Mouse (Mus musculus) c-Kit-positive CD71-positive TER-119-negative erythroid progenitor cells, embryonic 14.5 days (primary cell): Measurements from ENCODE around the gene Ifit1bl2.
"Not testable (repeated sequence)": the region's sequence is repeated elsewhere in the genome, so short reads cannot be mapped to it uniquely, and the experiment has no call there.

Experiments
- DNase-seq: peaks from one replicate; pipeline ENCODE4 v3.0.0-alpha.2; 2013; ENCODE audit warnings: low read depth

The Ifit1bl2 gene

GRCm38 (mm10) chr19:34640623-34641022 is at the start of gene Ifit1bl2, which contains the start of gene Ifit1:
Gene Ifit1bl2, minus strand, starts transcription at chr19:34640743.
Gene Ifit1, plus strand, starts transcription at chr19:34640871.
- DNase-seq = no peak

GRCm38 (mm10) chr19:34685530-34685929 is 45.0 kb upstream of the Ifit1bl2 start:
- no peak for DNase-seq

- no peak for DNase-seq
These were observed 44.3 kb upstream of the Ifit1bl2 start for GRCm38 (mm10) chr19:34684857-34685256.

GRCm38 (mm10) chr19:34678428-34678827 is 37.9 kb upstream of the Ifit1bl2 start:
- no peak for DNase-seq

- no peak for DNase-seq
These were observed 32.9 kb upstream of the Ifit1bl2 start for GRCm38 (mm10) chr19:34673476-34673875.

GRCm38 (mm10) chr19:34666127-34666526 is 25.6 kb upstream of the Ifit1bl2 start:
- peak; percentile 54 for DNase-seq

GRCm38 (mm10) chr19:34662740-34663139 is 22.2 kb upstream of the Ifit1bl2 start:
- no peak for DNase-seq

- DNase-seq = peak; percentile 69
These were observed 21.5 kb upstream of the Ifit1bl2 start for GRCm38 (mm10) chr19:34662067-34662507.

GRCm38 (mm10) chr19:34656511-34657298 is 16.2 kb upstream of the Ifit1bl2 start:
- peak; percentile 58 for DNase-seq

- DNase-seq = no peak
These were observed 14.8 kb upstream of the Ifit1bl2 start for GRCm38 (mm10) chr19:34655227-34655805.

GRCm38 (mm10) chr19:34650997-34651396 is 10.5 kb upstream of the Ifit1bl2 start:
- no peak for DNase-seq

- DNase-seq = no peak
These were observed 9.7 kb upstream of the Ifit1bl2 start for GRCm38 (mm10) chr19:34650276-34650675.

GRCm38 (mm10) chr19:34647630-34648029 is 7.1 kb upstream of the Ifit1bl2 start:
- DNase-seq = not testable (repeated sequence)

- no peak for DNase-seq
These were observed 2.1 kb upstream of the Ifit1bl2 start for GRCm38 (mm10) chr19:34642616-34643015.

- peak; percentile 14 for DNase-seq
These were observed 3.5 kb downstream of the Ifit1bl2 start for GRCm38 (mm10) chr19:34636933-34637557.

- DNase-seq = no peak
These were observed 7.1 kb downstream of the Ifit1bl2 start for GRCm38 (mm10) chr19:34633484-34633883.

GRCm38 (mm10) chr19:34631487-34631886 is 9.1 kb downstream of the Ifit1bl2 start:
- no peak for DNase-seq

GRCm38 (mm10) chr19:34627496-34627895 is 13.0 kb downstream of the Ifit1bl2 start:
- no peak for DNase-seq

- no peak for DNase-seq
These were observed 15.9 kb downstream of the Ifit1bl2 start for GRCm38 (mm10) chr19:34624663-34625062.

GRCm38 (mm10) chr19:34623781-34624180 is 16.8 kb downstream of the Ifit1bl2 start:
- no peak for DNase-seq

- DNase-seq = no peak
These were observed 19.7 kb downstream of the Ifit1bl2 start for GRCm38 (mm10) chr19:34620871-34621270.

GRCm38 (mm10) chr19:34612243-34613001 is 28.1 kb downstream of the Ifit1bl2 start:
- not testable (repeated sequence) for DNase-seq
